Mouse (Mus musculus): ENCODE measurements around the gene Thbs1.
"Not testable (repeated sequence)": the region's sequence is repeated elsewhere in the genome, so short reads cannot be mapped to it uniquely, and the experiment has no call there.

The Thbs1 gene

GRCm38 (mm10) chr2:118115647-118116046 is 4.0 kb downstream of the Thbs1 start:
- DNase-seq, result no peak

DNA sequence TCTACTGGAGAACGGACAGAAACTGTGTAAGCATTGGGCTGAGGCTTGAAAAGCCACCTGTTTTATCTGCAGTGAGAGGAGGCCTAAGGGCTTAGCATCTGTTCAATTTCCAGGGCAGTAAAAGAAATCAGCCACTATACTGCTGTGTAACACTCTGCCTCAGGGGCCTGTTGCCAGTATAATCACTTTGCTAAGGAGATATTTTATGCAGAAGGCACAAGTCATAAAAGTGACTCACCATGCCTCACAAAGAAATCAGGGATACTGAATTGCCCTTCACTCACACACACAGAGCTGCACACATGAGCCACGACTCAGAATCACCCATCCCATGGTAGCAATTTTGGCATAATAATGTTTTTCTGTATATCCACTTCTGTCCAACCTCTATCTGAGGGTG is 4.5 kb downstream of the Thbs1 start:
- no peak for DNase-seq

GRCm38 (mm10) chr2:118116754-118117290 is 5.1 kb downstream of the Thbs1 start:
- DNase-seq, result no peak

GRCm38 (mm10) chr2:118117401-118117800 is 5.7 kb downstream of the Thbs1 start:
- no peak for DNase-seq

- no peak for DNase-seq
Measured at GRCm38 (mm10) chr2:118118045-118118444, 6.4 kb downstream of the Thbs1 start.

DNA sequence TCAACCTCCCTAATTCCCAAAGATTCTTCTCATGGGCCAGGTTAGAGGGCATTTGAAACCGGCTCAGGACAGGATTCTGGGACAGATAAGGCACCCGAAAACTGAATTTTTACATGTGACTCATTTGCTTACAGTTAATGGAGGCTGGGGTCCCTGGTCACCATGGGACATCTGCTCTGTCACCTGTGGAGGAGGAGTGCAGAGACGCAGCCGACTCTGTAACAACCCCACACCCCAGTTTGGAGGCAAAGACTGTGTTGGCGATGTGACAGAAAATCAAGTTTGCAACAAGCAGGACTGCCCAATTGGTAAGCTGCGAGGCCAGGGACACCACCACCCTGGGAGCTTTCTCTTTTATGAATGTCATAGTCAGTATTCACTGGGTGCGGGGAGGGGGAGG is 6.8 kb downstream of the Thbs1 start:
- no peak for DNase-seq

- no peak for DNase-seq
Measured at GRCm38 (mm10) chr2:118119684-118120083, 8.0 kb downstream of the Thbs1 start.

GRCm38 (mm10) chr2:118120095-118120494 is 8.4 kb downstream of the Thbs1 start:
- no peak for DNase-seq

DNA sequence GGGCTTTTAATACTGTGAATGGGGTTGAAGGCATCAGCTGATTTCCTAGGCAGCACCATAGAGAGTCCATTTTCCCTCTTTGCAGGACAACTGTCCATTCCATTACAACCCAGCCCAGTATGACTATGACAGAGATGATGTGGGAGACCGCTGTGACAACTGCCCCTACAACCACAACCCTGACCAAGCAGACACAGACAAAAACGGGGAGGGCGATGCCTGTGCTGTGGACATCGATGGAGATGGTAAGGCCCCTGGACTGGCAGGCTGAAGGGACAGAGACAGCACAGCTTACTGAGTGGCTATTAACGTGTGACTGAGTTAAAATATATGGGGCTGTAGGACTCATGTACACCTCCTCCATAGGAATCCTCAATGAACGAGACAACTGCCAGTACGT is 9.1 kb downstream of the Thbs1 start:
- DNase-seq, result no peak

DNA sequence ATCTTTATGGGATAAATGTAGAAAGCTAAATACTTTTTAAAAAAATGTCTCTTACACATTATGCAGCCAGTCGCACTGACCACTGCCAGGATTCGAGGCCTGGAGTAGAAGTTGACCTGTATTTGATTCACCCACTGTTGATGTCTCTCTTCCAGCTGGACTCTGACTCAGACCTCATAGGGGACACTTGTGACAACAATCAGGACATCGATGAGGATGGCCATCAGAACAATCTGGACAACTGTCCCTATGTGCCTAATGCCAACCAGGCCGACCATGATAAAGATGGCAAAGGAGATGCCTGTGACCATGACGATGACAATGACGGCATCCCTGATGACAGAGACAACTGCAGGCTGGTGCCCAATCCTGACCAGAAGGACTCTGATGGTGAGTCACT is 10.6 kb downstream of the Thbs1 start:
- DNase-seq, result no peak

DNA sequence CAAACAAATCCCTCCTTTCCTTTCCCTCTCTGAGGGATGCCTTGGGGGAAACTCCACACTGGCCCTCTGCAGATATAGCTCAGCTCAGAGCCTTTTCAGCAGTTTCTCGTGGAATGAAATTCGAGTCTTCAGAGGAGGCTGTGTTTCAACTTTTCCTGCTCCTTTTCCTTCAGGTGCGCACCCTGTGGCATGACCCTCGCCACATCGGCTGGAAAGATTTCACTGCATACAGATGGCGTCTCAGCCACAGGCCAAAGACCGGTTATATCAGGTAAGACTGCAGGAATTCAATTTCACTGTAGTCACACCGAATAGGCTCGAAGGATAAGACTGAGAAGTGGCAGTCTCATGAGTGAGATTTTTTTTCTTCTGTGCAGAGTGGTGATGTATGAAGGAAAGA is 12.1 kb downstream of the Thbs1 start:
- no peak for DNase-seq

DNA sequence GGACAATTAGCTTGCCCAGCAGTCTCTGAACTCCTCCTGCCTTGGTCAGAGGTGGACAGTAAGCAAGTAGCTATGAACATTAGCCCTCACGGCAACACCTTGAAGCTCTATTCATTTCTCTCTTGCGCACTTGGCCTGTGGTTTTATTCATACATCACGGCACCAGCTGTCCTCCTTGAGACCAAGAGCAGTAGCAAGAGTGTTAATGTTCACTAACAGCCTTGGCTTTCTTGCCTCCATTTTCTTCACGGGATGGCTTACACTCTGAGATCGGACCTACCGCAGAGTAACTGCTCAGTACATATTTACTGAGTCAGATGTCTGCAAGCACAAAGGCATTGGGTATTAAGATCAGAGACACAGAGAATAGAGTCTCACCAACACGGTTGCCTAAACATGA is 12.8 kb downstream of the Thbs1 start:
- no peak for DNase-seq

DNA sequence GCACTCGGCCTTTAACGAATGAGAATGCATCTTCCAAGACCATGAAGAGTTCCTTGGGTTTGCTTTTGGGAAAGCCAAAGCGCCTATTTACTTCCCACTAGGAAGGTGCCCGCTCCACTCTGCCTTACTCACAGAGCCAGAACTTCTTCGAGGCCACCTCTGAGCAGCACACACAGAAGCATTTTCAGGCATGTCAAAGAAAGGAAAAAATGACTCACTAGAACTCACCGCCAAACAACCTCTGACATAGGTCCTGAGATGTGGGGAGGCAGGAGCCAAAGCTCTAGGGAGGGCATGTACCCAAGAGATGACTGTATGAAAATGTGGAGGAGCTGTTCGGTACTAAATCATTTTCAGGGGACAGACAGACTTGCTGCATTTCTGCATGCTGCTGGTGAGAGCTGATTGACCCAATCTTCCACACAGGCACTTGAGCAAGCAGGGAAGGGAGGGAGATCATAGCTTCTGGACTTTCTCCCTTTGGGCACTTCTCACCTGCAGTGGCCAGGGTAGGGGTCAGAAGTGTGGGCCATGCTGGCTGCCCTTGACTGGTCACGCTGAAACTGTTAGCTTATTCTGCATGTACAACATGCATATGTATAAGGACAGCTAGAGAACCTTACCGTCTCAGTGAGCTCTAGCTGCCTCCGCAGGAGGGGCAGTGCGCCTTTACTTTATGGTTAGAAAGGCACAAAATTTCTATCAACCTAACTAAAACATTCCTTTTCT is 13.7 kb downstream of the Thbs1 start:
- DNase-seq, result no peak

- DNase-seq, result no peak
Measured at GRCm38 (mm10) chr2:118125943-118126470, 14.3 kb downstream of the Thbs1 start.

GRCm38 (mm10) chr2:118127516-118128288 is 16.0 kb downstream of the Thbs1 start:
- no peak for DNase-seq

GRCm38 (mm10) chr2:118128313-118128712 is 16.6 kb downstream of the Thbs1 start:
- DNase-seq, result no peak

DNA sequence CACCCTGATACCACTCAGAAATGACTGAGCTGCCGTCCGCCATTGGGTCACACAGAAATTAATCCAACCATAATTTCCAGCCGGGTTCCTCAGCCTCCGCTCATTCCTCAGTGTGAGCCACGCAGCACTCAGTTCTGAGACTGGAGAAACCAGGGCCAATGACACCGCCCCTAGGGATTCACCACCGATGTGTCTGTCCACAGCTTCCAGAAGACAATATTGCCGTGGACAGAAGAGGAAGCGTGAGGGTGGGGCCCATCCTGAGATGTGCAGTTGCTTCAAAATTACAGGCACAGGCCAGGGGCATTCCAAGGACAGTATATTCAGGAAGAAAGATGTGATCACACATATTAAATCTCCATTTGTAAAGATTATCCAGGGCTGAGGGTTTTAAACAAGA is 25.4 kb downstream of the Thbs1 start:
- no peak for DNase-seq

- no peak for DNase-seq
Measured at GRCm38 (mm10) chr2:118137776-118138175, 26.1 kb downstream of the Thbs1 start.

DNA sequence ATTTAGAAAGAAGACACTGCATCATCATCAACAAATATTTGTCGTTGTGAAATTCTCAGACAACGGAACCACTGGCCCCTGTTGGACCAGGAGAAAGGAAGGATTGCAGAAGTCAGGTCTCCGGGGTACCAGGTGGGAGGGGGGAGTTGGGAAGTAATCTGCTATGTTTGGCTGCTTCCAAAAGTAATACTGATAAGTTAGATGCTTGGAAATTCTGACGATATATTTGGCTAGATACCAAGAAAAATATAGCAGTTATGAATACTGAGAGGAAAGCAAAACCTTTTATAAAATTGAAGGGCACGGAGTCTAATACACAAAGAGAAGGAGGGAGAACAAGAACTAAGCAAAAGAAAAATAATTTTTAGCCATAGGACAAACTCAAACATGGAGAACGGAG is 27.6 kb downstream of the Thbs1 start:
- DNase-seq, result no peak

GRCm38 (mm10) chr2:118141651-118142050 is 30.0 kb downstream of the Thbs1 start:
- DNase-seq, result no peak

DNA sequence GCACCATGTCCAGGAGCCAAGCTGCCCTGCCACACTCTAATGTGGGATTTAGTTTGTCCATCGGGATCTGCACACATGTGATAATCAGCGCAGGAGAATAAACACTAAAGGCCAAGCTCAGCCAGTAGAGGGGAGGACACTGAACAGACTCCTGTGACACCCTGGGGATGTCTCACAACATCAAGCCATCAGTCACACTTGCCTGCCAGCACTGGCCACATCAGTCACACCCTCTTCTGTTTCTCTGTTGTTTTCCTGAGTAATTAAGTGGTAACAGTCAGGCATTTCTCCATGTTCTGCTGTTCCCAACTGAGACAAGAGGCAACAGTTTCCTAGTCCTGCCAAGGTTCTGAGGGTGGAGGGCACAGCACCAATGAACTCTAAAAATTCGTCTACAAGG is 36.1 kb downstream of the Thbs1 start:
- not testable (repeated sequence) for DNase-seq

GRCm38 (mm10) chr2:118148321-118149142 is 36.9 kb downstream of the Thbs1 start:
- DNase-seq, result no peak

Data from thymus, adult 18-20 months (tissue).